Mouse (Mus musculus): ENCODE measurements at regions not wholly inside any gene's neighbourhood (a gene's known extent, or its start where the extent isn't known, plus 50 kb on each side); places are given as distances from the start of the nearest gene placed in this dataset.
A peak's percentile ranks its signal among the peaks of the same experiment; 100 is the strongest.

- DNase-seq = no peak
Measured at GRCm38 (mm10) chr5:69665555-69665954, 73.4 kb upstream of the Gnpda2 start.

GRCm38 (mm10) chr5:69663961-69664360 is 71.8 kb upstream of the Gnpda2 start:
- DNase-seq = peak; percentile 4
